Mouse (Mus musculus) myocyte (in vitro differentiated cells): ENCODE data around the gene Brinp1. TPM values are rescaled to one million over a fixed set of nuclear protein-coding genes. Genes with fewer than 3 reads are reported as not detected.

Experiments used
- H3K27me3 ChIP-seq: one replicate; pipeline ENCODE4 v1.6.1; 2011; ENCODE audit not compliant: control insufficient read depth, insufficient read depth, insufficient read length
- H3K36me3 ChIP-seq: one replicate; pipeline ENCODE4 v1.6.1; 2011; ENCODE audit not compliant: control insufficient read depth, insufficient read depth
- H3K4me2 ChIP-seq: one replicate; pipeline ENCODE4 v1.6.1; 2011; ENCODE audit warnings: low read depth, control low read depth
- H3K4me3 ChIP-seq: one replicate; pipeline ENCODE4 v1.5.1; 2011; ENCODE audit warnings: mild to moderate bottlenecking, control low read depth, moderate library complexity
- H3K79me2 ChIP-seq: one replicate; pipeline ENCODE4 v1.6.1; 2011; ENCODE audit not compliant: control insufficient read depth, insufficient read depth
- H3ac ChIP-seq: one replicate; pipeline ENCODE4 v1.6.1; 2011; ENCODE audit not compliant: control insufficient read depth, insufficient read length
- CEBPB ChIP-seq: IDR thresholded peaks from 2 replicates; pipeline ENCODE4 v1.6.1; 2011; ENCODE audit warnings: mild to moderate bottlenecking, moderate library complexity; ENCODE audit not compliant: poor library complexity, insufficient read depth, severe bottlenecking
- E2F4 ChIP-seq: IDR thresholded peaks from one replicate; pipeline ENCODE4 v1.6.1; 2011; ENCODE audit warnings: mild to moderate bottlenecking, control low read depth, moderate library complexity; ENCODE audit not compliant: insufficient read depth
- MAX ChIP-seq: IDR thresholded peaks from one replicate; pipeline ENCODE4 v1.6.1; 2011; ENCODE audit warnings: low read depth, mild to moderate bottlenecking, control low read depth
- MYOD1 ChIP-seq, 3 experiments: IDR thresholded peaks; one replicate each; pipeline ENCODE4 v1.6.1; 2011; ENCODE audit warnings: control low read depth in 2 of 3, low read depth in 2 of 3, mild to moderate bottlenecking in 2 of 3, moderate library complexity in 1 of 3; ENCODE audit not compliant: insufficient read length in 2 of 3, control insufficient read depth in 1 of 3
- MYOG ChIP-seq, 3 experiments: IDR thresholded peaks; one replicate each; pipeline ENCODE4 v1.6.1; 2011; ENCODE audit warnings: control low read depth in 2 of 3, low read depth in 2 of 3, mild to moderate bottlenecking in 2 of 3; ENCODE audit not compliant: insufficient read length in 2 of 3, control insufficient read depth in 1 of 3, insufficient read depth in 1 of 3
- POLR2A ChIP-seq: IDR thresholded peaks from one replicate; pipeline ENCODE4 v1.6.1; 2011; ENCODE audit warnings: low read depth, mild to moderate bottlenecking, control low read depth, moderate library complexity; ENCODE audit not compliant: insufficient read length
- POLR2AphosphoS2 ChIP-seq: IDR thresholded peaks from one replicate; pipeline ENCODE4 v1.6.1; 2011; ENCODE audit warnings: low read depth, control low read depth; ENCODE audit not compliant: insufficient read length
- REST ChIP-seq: IDR thresholded peaks from one replicate; pipeline ENCODE4 v1.6.1; 2011; ENCODE audit warnings: mild to moderate bottlenecking, control low read depth, moderate library complexity; ENCODE audit not compliant: insufficient read depth, insufficient read length
- SRF ChIP-seq: IDR thresholded peaks from one replicate; pipeline ENCODE4 v1.6.1; 2011; ENCODE audit warnings: low read depth; ENCODE audit not compliant: control insufficient read depth, insufficient read length
- TCF12 ChIP-seq: IDR thresholded peaks from one replicate; pipeline ENCODE4 v1.6.1; 2011; ENCODE audit warnings: mild to moderate bottlenecking, control low read depth; ENCODE audit not compliant: poor library complexity, insufficient read depth, severe bottlenecking
- TCF3 ChIP-seq: IDR thresholded peaks from one replicate; pipeline ENCODE4 v1.6.1; 2011; ENCODE audit warnings: low read depth, control low read depth; ENCODE audit not compliant: insufficient read length
- USF1 ChIP-seq: IDR thresholded peaks from one replicate; pipeline ENCODE4 v1.6.1; 2011; ENCODE audit warnings: low read depth, mild to moderate bottlenecking, control low read depth, moderate library complexity
- polyA plus RNA-seq: library from polyadenylated mRNA; unstranded; fragments of >200 nt; fragmentation: generic; extraction: Trizol; gene quantifications from one replicate; pipeline ENCODE4 v1.2.1, GENCODE M21; 2012; ENCODE audit warnings: missing spikeins

The Brinp1 gene
- polyA plus RNA-seq, 1 experiment = 0.02 TPM

- Histone ChIP-seq H3K36me3 (no peaks in the 10 kb centered on the region), H3ac (no peak overlapping the region), H3K79me2 (no peaks in the 10 kb centered on the region), H3K27me3 (no peaks in the 10 kb centered on the region), H3K4me3 (no peak overlapping the region), H3K4me2 (no peak overlapping the region)
- no peak for TF ChIP-seq TCF12
- TF ChIP-seq TCF3 = no peak
- TF ChIP-seq USF1 = no peak
- no peak for TF ChIP-seq MAX
- TF ChIP-seq CEBPB = no peak
Observed at GRCm38 (mm10) chr4:68790003-68790402, 164.2 kb downstream of the Brinp1 start.

GRCm38 (mm10) chr4:68788477-68788999 is 165.7 kb downstream of the Brinp1 start:
- Histone ChIP-seq H3ac (no peak overlapping the region), H3K79me2 (no peaks in the 10 kb centered on the region), H3K36me3 (no peaks in the 10 kb centered on the region), H3K27me3 (no peaks in the 10 kb centered on the region), H3K4me3 (no peak overlapping the region), H3K4me2 (no peak overlapping the region)
- no peak for TF ChIP-seq E2F4
- TF ChIP-seq CEBPB = no peak
- no peak for TF ChIP-seq USF1
- no peak for TF ChIP-seq TCF12
- no peak for TF ChIP-seq POLR2AphosphoS2
- TF ChIP-seq POLR2A = no peak
- no peak for TF ChIP-seq MYOD1 (IDR thresholded peaks at IDR 0.05; ENCODE audit: control insufficient read depth in 1 of 3, insufficient read length in 2 of 3, low read depth in 2 of 3)
- no peak for TF ChIP-seq MYOG (IDR thresholded peaks at IDR 0.05; ENCODE audit: control insufficient read depth in 1 of 3, insufficient read depth in 1 of 3, insufficient read length in 2 of 3, low read depth in 2 of 3)
- no peak for TF ChIP-seq REST
- no peak for TF ChIP-seq SRF
- no peak for TF ChIP-seq TCF3

GRCm38 (mm10) chr4:68787642-68788041 is 166.6 kb downstream of the Brinp1 start:
- Histone ChIP-seq H3K79me2 (no peaks in the 10 kb centered on the region), H3K4me3 (no peak overlapping the region), H3ac (no peak overlapping the region), H3K4me2 (no peak overlapping the region), H3K27me3 (no peaks in the 10 kb centered on the region), H3K36me3 (no peaks in the 10 kb centered on the region)
- TF ChIP-seq E2F4 (no peak), REST (no peak), CEBPB (no peak), MYOD1 (IDR thresholded peaks at IDR 0.05; ENCODE audit: control insufficient read depth in 1 of 3, insufficient read length in 2 of 3, low read depth in 2 of 3) (no peak), POLR2A (no peak), POLR2AphosphoS2 (no peak), MAX (no peak), TCF3 (no peak), TCF12 (no peak), MYOG (IDR thresholded peaks at IDR 0.05; ENCODE audit: control insufficient read depth in 1 of 3, insufficient read depth in 1 of 3, insufficient read length in 2 of 3, low read depth in 2 of 3) (no peak), USF1 (no peak), SRF (no peak)

GRCm38 (mm10) chr4:68768256-68768655 is 185.9 kb downstream of the Brinp1 start:
- TF ChIP-seq POLR2A (no peak), CEBPB (no peak), REST (no peak), MAX (no peak), POLR2AphosphoS2 (no peak), TCF12 (no peak), MYOD1 (IDR thresholded peaks at IDR 0.05; ENCODE audit: control insufficient read depth in 1 of 3, insufficient read length in 2 of 3, low read depth in 2 of 3) (no peak), SRF (no peak), TCF3 (no peak), E2F4 (no peak)
- no peak overlapping the region for H3K4me2 ChIP-seq
- H3K4me3 ChIP-seq = no peak overlapping the region
- no peaks in the 10 kb centered on the region for H3K27me3 ChIP-seq
- no peaks in the 10 kb centered on the region for H3K79me2 ChIP-seq
- no peaks in the 10 kb centered on the region for H3K36me3 ChIP-seq
- H3ac ChIP-seq = no peak overlapping the region

- TF ChIP-seq MYOG (IDR thresholded peaks at IDR 0.05; ENCODE audit: control insufficient read depth in 1 of 3, insufficient read depth in 1 of 3, insufficient read length in 2 of 3, low read depth in 2 of 3) = no peak
- TF ChIP-seq MAX = no peak
- no peak for TF ChIP-seq CEBPB
- TF ChIP-seq E2F4 = no peak
- no peak for TF ChIP-seq TCF12
- TF ChIP-seq TCF3 = no peak
- no peak for TF ChIP-seq POLR2AphosphoS2
- TF ChIP-seq POLR2A = no peak
- TF ChIP-seq MYOD1 (IDR thresholded peaks at IDR 0.05; ENCODE audit: control insufficient read depth in 1 of 3, insufficient read length in 2 of 3, low read depth in 2 of 3) = no peak
- TF ChIP-seq SRF = no peak
- TF ChIP-seq REST = no peak
- TF ChIP-seq USF1 = no peak
- Histone ChIP-seq H3ac (no peak overlapping the region), H3K36me3 (no peaks in the 10 kb centered on the region), H3K27me3 (no peaks in the 10 kb centered on the region), H3K4me2 (no peak overlapping the region), H3K79me2 (no peaks in the 10 kb centered on the region), H3K4me3 (no peak overlapping the region)
Observed at GRCm38 (mm10) chr4:68767393-68767792, 186.8 kb downstream of the Brinp1 start.
